Mouse (Mus musculus): Measurements from ENCODE around the gene Rftn2.
"Not testable (repeated sequence)": the region's sequence is repeated elsewhere in the genome, so short reads cannot be mapped to it uniquely, and the experiment has no call there.

Rftn2 gene

GRCm38 (mm10) chr1:55129716-55130115 is 96.9 kb downstream of the Rftn2 start:
- DNase-seq (ENCODE audit: low spot score in 2 of 2), result no peak

DNA sequence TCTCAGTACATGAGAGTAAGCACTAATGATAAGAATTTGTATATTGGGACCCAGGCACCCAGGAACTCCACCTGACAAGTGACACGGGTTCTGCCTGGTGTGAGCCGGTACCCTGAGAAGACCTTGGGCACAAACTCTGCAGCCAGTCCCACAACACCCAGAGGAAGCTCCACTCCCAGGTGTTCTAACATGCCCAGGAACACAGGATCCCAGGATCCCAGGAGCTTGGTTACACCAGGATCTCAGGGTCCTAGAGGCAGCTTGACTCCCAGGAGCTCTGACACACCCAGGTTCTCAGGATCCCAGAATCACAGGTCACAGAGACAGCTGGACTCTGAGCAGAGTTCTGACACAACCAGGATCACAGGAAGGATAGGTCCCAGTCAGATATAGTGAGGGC is 102.4 kb downstream of the Rftn2 start:
- not testable (repeated sequence) for DNase-seq (ENCODE audit: low spot score in 2 of 2)

DNA sequence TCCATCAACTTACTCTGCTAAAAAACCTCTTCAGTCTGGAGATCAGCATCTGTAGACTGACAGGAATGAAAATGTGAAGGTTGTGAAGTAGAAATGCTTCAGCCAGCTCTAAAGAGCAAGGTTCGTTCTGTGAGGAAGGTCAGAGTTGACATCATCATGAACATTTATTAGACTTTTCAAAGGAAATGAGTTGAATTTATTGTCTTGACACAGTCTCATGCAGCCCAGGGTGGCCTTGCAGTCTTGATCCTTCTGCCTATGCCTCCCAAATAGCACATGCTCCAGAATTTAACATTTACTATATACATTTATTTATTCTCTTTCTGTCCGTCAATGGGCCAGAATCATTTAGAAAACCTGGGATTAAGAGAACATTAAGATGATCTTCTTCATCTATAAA is 103.0 kb downstream of the Rftn2 start:
- no peak for DNase-seq (ENCODE audit: low spot score in 2 of 2)

DNA sequence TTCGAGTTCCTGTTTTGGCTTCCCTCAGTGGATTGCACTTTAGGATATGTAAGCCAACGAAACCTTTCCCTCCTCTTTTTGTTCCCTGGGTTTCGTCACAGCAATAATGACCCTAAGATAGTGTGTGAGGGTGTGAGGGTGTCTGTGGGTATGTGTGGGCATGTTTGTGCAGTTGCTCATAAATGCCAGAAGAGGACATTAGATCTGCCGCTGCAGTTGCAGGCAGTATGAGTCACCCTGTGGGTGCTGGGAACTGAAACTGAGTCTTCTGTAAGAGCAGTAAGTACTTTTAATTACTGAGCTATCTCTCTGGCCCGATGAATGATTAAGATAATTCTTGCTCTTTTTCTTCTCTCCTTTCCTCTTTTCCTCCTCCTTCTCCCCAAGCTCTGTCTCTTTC is 103.5 kb downstream of the Rftn2 start:
- no peak for DNase-seq (ENCODE audit: low spot score in 2 of 2)

Data from urinary bladder, postnatal 4 days (tissue).